Mouse (Mus musculus): ENCODE data around the gene Nhs. TPM values are rescaled to one million over a fixed set of nuclear protein-coding genes. Genes with fewer than 3 reads are reported as not detected.

Gene Nhs
- polyA plus RNA-seq, 1 experiment: 5.3 TPM

DNA sequence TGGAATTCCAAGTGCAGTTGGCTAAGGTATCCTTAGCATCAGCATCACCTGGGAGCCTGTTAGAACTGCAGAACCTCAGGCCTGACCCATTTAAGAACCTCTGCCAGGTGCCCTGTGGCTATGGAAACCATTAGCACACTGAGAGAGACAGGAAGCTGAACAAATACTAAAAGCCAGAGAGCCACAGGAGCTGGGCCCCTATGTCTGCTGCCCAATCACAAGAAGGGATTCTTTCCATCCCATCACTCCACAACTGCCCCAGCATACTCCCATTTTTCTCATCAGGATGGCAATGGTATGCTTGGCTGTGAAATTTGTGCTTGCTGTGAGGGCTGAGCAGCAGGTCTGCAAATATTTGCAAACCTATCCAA, 232.9 kb downstream of the Nhs start:
- no peak for DNase-seq (ENCODE audit: low read depth)
- TF ChIP-seq CTCF (IDR thresholded peaks at IDR 0.05; ENCODE audit: borderline replicate concordance, extremely low read depth, insufficient read depth, insufficient read length) (no peak), POLR2A (IDR thresholded peaks at IDR 0.05; ENCODE audit: borderline replicate concordance, extremely low read depth, insufficient read depth, insufficient read length, poor library complexity, severe bottlenecking) (no peak)

DNA sequence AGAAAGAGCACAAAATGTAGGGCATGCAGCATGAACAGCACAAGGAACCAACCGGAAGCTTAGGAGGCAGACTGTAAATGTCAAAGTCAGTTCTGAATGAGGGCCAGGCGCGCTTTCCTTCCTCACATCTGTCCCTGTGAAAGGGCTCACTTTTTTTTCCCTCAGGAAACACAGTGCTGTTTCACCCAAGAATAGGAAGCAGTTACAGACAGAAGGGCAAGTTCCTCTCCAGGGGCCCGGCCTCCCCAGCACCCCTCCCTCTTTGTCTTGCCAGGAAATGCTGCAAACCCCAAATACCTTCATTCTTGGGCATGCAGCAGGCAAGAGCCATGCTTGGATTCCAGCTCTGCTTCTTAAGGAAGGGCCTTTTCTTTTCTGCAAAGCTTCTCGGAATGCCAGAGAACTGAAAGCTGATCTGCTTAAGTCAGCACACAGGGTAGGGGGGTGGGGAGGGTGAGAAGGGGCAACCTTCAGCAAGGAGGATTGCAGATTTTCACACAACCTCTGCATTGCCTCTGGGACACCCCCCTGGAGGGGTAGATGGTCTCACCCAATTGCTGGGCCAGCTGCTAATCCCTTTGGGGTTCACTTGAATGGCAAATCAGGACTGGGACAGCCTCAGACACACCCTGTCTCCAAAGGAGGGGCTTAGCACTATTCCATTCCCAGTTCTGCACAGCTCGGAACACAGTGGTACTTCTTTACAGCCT, 233.4 kb downstream of the Nhs start:
- DNase-seq (ENCODE audit: low read depth): peak; percentile 87
- TF ChIP-seq CTCF (IDR thresholded peaks at IDR 0.05; ENCODE audit: borderline replicate concordance, extremely low read depth, insufficient read depth, insufficient read length) (no peak), POLR2A (IDR thresholded peaks at IDR 0.05; ENCODE audit: borderline replicate concordance, extremely low read depth, insufficient read depth, insufficient read length, poor library complexity, severe bottlenecking) (no peak)

DNA sequence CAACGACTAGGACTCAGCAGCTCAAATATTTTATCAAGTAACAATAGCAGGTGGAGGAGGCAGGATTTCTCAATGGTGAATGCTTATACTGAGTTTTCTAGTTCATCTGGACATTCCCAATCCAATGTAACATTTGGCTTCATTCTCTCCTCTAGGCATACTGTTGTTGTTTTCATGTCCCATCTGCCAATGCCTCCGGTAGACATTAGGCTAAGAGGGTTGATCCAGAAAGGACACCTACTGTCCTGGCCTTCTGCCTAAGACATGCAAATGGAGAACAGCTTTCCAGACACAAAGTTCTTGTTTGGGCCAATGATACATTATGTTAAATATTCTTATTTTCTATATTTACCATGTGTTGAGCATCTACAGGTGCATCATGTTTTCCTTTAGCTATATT, 236.9 kb downstream of the Nhs start:
- no peak for TF ChIP-seq POLR2A (IDR thresholded peaks at IDR 0.05; ENCODE audit: borderline replicate concordance, extremely low read depth, insufficient read depth, insufficient read length, poor library complexity, severe bottlenecking)
- TF ChIP-seq CTCF (IDR thresholded peaks at IDR 0.05; ENCODE audit: borderline replicate concordance, extremely low read depth, insufficient read depth, insufficient read length): no peak

DNA sequence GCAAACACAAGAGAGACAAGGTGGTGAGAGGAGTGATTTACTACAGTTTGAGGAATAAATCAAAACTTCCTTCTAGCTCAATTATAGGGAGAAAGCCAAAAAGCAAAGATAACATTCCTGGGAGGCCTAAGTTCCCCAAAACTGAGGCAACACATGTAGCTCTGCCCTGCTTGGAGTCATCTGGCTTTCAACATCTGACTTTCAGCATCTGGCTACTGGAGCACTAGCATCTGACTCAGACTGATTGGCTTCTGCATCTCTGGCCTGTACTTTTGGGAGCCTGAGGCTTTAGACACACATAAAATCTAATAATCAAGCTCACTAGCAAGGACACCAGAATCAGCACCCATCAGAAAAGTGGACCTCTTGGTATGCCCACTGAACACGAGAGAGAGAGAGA, 237.9 kb downstream of the Nhs start:
- no peak for DNase-seq (ENCODE audit: low read depth)
- TF ChIP-seq POLR2A (IDR thresholded peaks at IDR 0.05; ENCODE audit: borderline replicate concordance, extremely low read depth, insufficient read depth, insufficient read length, poor library complexity, severe bottlenecking): no peak
- no peak for TF ChIP-seq CTCF (IDR thresholded peaks at IDR 0.05; ENCODE audit: borderline replicate concordance, extremely low read depth, insufficient read depth, insufficient read length)

More for the DNA sequence above, 236.9 kb downstream of the Nhs start:
- DNase-seq (ENCODE audit: low read depth): no peak

DNA sequence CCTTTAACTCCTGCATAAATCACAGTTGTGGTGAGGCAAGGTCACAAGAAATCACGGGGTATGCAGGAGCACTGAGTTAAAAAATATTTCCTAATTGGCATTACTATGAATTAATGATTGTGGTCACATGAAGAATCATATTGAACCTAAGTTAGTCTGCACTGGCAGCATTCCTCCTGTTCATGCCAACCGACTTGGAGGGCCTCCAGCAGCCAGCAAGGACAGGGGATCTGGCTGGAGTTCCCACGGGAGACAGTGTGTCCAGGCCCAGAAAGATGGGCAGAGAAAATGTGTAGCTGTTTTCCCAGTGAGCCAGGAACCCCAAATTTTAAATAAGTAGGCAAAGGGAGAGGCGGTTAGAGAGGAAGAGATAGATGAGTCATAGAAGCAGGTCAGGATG, 249.6 kb downstream of the Nhs start:
- TF ChIP-seq POLR2A (IDR thresholded peaks at IDR 0.05; ENCODE audit: borderline replicate concordance, extremely low read depth, insufficient read depth, insufficient read length, poor library complexity, severe bottlenecking) (no peak), CTCF (IDR thresholded peaks at IDR 0.05; ENCODE audit: borderline replicate concordance, extremely low read depth, insufficient read depth, insufficient read length) (no peak)
- DNase-seq (ENCODE audit: low read depth): no peak

DNA sequence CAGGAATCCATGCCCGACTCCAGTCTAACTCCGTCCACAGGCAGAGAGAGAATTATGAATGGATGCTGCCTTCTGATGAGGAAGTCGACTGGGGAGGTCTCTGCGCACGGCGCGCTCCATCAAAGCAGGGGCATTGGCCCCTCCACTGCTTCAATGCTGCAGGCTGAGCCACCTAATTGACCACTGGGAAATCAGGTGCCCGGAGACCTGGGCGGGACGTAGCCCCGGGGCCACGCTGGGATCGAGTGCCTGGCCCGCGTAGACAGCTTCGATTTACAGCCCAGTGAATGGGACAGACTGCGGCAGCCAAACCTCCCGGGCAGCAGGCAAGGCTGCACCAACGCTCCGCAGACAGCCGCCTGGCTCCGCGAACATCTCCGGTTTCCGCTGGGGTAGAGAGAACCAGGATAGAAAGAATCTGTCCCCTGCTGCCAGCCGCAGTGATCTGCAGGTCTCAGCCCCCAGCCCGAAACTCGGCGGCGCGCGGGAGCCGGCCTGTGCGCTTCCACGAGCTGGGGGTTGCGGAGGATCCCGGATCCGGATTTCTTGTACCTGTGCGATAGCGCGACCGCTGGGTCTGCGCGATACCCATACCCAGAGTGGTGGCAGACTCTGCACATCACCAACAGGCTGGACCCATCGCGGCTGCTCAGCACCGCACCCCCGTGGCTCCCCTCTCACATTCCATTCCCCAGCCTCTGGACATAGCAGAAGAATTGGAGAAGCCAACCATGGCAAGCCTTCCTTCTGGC, 250.7 kb downstream of the Nhs start:
- TF ChIP-seq CTCF (IDR thresholded peaks at IDR 0.05; ENCODE audit: borderline replicate concordance, extremely low read depth, insufficient read depth, insufficient read length): no peak
- TF ChIP-seq POLR2A (IDR thresholded peaks at IDR 0.05; ENCODE audit: borderline replicate concordance, extremely low read depth, insufficient read depth, insufficient read length, poor library complexity, severe bottlenecking): no peak
- peak; percentile 63 for DNase-seq (ENCODE audit: low read depth)

DNA sequence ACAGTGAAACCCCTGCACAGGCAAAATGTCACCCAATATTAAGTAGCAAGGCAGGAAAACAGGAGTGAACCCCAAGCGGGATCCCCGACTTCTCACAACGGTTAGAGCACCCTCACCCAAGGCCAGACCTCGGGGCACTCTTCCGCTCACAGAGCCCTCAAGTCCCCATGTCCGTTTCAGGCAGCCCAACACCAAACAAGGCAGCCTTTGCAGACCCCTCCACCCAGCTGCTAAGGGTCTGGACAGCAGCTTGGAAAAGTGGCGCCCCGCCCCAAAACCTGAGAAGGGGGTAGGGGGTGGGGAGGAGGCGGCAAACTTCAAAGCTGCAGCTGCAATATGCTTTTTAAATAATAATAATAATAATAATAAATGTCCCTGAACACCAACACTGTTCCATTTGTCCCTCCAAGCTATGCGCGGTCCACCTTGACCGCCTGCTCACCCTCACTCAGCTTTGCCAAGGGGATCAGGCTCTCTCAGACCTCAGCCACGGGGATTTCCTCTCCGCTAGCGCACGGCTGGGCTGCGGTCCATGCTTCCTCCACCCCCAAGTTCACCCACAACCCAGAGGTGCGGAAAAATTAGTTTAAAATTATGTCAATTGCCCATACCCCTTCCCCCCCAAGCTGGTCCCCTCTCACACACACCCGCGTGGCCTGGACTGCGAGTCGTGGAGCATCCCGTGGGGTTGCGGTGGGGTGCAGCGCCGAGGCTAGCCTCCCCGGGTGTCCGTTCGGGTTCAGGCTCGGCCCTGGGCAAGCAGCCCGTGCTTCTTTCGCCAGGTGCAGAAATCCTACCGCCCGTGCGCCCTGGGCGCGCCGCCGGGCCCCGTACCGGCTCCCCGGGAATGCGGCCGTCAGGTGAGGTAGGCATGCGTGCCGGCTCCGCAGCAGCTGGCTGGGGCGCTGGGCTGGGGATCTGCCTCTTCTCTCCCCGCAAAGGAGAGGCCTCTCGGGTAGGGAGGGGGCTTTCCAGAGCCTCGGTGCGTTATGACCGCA, 251.6 kb downstream of the Nhs start:
- TF ChIP-seq CTCF (IDR thresholded peaks at IDR 0.05; ENCODE audit: borderline replicate concordance, extremely low read depth, insufficient read depth, insufficient read length) (no peak), POLR2A (IDR thresholded peaks at IDR 0.05; ENCODE audit: borderline replicate concordance, extremely low read depth, insufficient read depth, insufficient read length, poor library complexity, severe bottlenecking) (no peak)
- DNase-seq (ENCODE audit: low read depth): no peak

DNA sequence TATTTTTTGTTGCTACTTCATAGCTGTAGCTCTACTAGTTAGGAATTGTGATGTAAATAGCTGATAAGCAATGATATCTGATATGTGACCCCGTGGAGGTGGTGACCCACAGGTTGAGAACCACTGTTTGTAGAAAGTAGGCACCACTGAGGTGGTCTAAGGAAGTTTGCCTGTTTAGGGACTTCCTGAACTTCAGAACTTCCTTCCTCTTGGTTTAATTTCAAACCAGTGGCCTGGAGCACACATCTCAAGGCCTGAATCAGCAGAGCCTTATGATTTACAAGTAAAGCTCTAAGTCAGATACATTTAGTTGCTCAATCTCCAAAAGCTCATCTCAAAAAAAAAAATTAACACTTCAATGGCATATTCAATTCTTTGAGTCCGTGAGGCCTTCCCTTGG, 265.1 kb downstream of the Nhs start:
- TF ChIP-seq CTCF (IDR thresholded peaks at IDR 0.05; ENCODE audit: borderline replicate concordance, extremely low read depth, insufficient read depth, insufficient read length): no peak
- TF ChIP-seq POLR2A (IDR thresholded peaks at IDR 0.05; ENCODE audit: borderline replicate concordance, extremely low read depth, insufficient read depth, insufficient read length, poor library complexity, severe bottlenecking): no peak
- no peak for DNase-seq (ENCODE audit: low read depth)

DNA sequence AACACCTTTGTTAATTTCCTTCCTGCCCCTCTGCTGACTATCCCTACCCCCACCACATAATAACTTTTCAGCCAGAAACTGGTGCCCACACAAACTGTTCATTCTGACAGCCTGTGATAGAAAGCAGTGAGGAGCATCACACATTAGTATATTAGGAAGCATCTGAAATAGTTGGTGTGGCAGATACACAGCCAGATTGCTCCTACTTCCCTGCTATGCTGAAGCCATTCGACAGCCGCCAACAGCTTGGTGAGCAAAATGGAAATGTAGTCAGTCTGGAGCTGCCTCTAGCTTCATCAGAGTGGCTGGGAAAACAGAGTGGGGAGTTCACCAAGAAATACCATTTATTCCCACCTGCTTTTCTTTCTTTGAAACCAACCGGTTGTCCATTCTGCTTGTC, 275.9 kb downstream of the Nhs start:
- no peak for TF ChIP-seq CTCF (IDR thresholded peaks at IDR 0.05; ENCODE audit: borderline replicate concordance, extremely low read depth, insufficient read depth, insufficient read length)
- TF ChIP-seq POLR2A (IDR thresholded peaks at IDR 0.05; ENCODE audit: borderline replicate concordance, extremely low read depth, insufficient read depth, insufficient read length, poor library complexity, severe bottlenecking): no peak
- peak; percentile 56 for DNase-seq (ENCODE audit: low read depth)

DNA sequence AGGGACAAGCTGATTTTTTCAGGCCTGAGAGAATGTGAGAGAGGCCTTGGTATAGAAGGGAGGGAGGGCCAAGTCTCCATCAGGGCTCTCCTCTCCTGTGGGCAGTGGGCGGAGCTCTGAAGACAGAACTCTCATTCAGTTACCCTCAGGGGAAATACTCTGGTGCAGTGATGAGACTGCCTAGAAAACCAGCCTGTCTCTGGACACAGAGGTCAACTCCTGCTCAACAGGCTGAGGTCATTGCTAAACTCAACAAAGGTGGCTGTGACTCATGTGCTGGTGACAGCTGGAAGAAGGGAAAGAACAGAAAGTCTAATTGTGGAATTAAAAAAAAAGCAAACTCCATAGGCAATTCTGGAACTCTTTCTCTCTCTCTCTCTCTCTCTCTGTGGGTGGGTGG, 282.4 kb downstream of the Nhs start:
- TF ChIP-seq POLR2A (IDR thresholded peaks at IDR 0.05; ENCODE audit: borderline replicate concordance, extremely low read depth, insufficient read depth, insufficient read length, poor library complexity, severe bottlenecking) (no peak), CTCF (IDR thresholded peaks at IDR 0.05; ENCODE audit: borderline replicate concordance, extremely low read depth, insufficient read depth, insufficient read length) (no peak)
- DNase-seq (ENCODE audit: low read depth): no peak

DNA sequence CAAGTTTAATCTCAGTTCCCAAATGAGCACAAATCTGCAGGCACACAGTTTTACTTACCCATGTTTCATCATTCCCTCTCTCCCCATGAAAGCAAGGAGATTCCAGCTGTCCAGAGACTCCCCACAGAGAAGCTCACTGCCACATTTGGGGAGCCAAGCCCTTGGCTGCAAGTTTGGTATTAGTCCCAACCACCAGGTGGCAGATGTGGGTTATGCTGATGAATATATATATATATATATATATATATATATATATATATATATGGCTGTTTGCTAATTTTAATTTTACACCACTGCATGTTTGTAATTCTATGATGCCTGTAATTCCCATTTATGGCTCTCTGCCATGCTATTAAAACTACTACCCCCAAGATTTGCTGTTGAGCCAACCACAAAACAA, 286.0 kb downstream of the Nhs start:
- DNase-seq (ENCODE audit: low read depth): peak; percentile 28
- TF ChIP-seq CTCF (IDR thresholded peaks at IDR 0.05; ENCODE audit: borderline replicate concordance, extremely low read depth, insufficient read depth, insufficient read length) (0 out of 2 replicates have a peak, but pooled peaks have one; percentile 13), POLR2A (IDR thresholded peaks at IDR 0.05; ENCODE audit: borderline replicate concordance, extremely low read depth, insufficient read depth, insufficient read length, poor library complexity, severe bottlenecking) (no peak)
